ENCODE assay signal across 8 mouse cellular contexts in the genomic region with DNA sequence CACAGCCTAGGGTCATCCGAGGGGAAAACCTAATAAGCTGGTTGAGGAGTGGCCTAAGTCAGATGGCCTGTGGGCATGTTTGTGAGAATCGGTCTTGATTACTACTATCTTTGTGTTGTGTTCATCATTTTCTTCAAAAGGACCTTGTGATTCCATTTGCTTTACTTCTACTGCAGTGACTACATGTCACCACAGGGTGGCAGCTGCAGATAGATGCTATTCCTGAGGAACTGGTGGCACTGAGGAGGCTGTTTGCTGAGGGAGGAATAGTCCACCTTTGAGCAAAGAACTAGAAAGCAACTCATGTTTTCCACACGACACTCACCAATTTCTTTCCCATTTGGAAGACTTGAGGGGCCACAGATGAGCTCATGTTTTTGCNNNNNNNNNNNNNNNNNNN. TPM values are rescaled to one million over a fixed set of nuclear protein-coding genes. Genes with fewer than 3 reads are reported as not detected.
A peak's percentile ranks its signal among the peaks of the same experiment; 100 is the strongest.
DNase-seq lines count a peak whose midpoint lies in the region; ATAC-seq lines count a peak whose summit lies in the region.

No protein-coding gene starts in this region.

- H3K36me3 ChIP-seq in forebrain, embryonic 13.5 days (ENCODE audit: poor library complexity, severe bottlenecking) = peaks cover 86% of the 10 kb centered on the region
- peaks cover 98% of the 10 kb centered on the region for H3K36me3 ChIP-seq in forebrain, embryonic 10.5 days (replicated peaks)
- H3K36me3 ChIP-seq in limb, embryonic 11.5 days (ENCODE audit: control insufficient read depth, insufficient read depth, low read length) = 0 out of 2 replicates have a peak, but pooled peaks cover 6% of the 10 kb centered on the region
- H3K36me3 ChIP-seq in limb, embryonic 10.5 days = peaks cover 97% of the 10 kb centered on the region

- H3K9me3 ChIP-seq in forebrain, embryonic 13.5 days (replicated peaks) = no peaks in the 10 kb centered on the region
- no peaks in the 10 kb centered on the region for H3K9me3 ChIP-seq in forebrain, embryonic 10.5 days
- H3K9me3 ChIP-seq in limb, embryonic 11.5 days (ENCODE audit: control insufficient read depth, low read length) = no peaks in the 10 kb centered on the region
- H3K9me3 ChIP-seq in limb, embryonic 10.5 days (replicated peaks) = no peaks in the 10 kb centered on the region

- no peak overlapping the region for H3K4me3 ChIP-seq in forebrain, embryonic 13.5 days
- no peak overlapping the region for H3K4me3 ChIP-seq in forebrain, embryonic 10.5 days
- no peak overlapping the region for H3K4me3 ChIP-seq in limb, embryonic 11.5 days (ENCODE audit: low read depth, low read length)
- H3K4me3 ChIP-seq in limb, embryonic 10.5 days = no peak overlapping the region

- no peak overlapping the region for H3K9ac ChIP-seq in forebrain, embryonic 13.5 days
- H3K9ac ChIP-seq in limb, embryonic 11.5 days (ENCODE audit: low read length) = no peak overlapping the region

- no peaks in the 10 kb centered on the region for H3K4me1 ChIP-seq in forebrain, embryonic 13.5 days
- no peaks in the 10 kb centered on the region for H3K4me1 ChIP-seq in forebrain, embryonic 10.5 days
- H3K4me1 ChIP-seq in limb, embryonic 11.5 days (ENCODE audit: control insufficient read depth, insufficient read depth, low read length) = no peaks in the 10 kb centered on the region
- H3K4me1 ChIP-seq in limb, embryonic 10.5 days = no peaks in the 10 kb centered on the region

- 65% methylated on average over 3 of the region's 3 CpGs for WGBS in forebrain, embryonic 13.5 days
- 64% methylated on average over 3 of the region's 3 CpGs for WGBS in forebrain, embryonic 10.5 days
- WGBS in limb, embryonic 11.5 days = 67% methylated on average over 3 of the region's 3 CpGs
- 74% methylated on average over 3 of the region's 3 CpGs for WGBS in limb, embryonic 10.5 days

- peak; percentile 41; the same call in 1 of the 2 replicates for ATAC-seq in forebrain, embryonic 13.5 days
- ATAC-seq in limb, embryonic 11.5 days (ENCODE audit: insufficient number of reproducible peaks, low FRiP score, low TSS enrichment, low read depth) = no peak

- H3K27ac ChIP-seq in forebrain, embryonic 13.5 days = no peak overlapping the region
- no peak overlapping the region for H3K27ac ChIP-seq in forebrain, embryonic 10.5 days
- H3K27ac ChIP-seq in limb, embryonic 11.5 days (replicated peaks; ENCODE audit: low read depth, low read length) = no peak overlapping the region
- no peak overlapping the region for H3K27ac ChIP-seq in limb, embryonic 10.5 days

- H3K27me3 ChIP-seq in forebrain, embryonic 13.5 days = no peaks in the 10 kb centered on the region
- H3K27me3 ChIP-seq in forebrain, embryonic 10.5 days (ENCODE audit: poor library complexity, severe bottlenecking) = no peaks in the 10 kb centered on the region
- no peaks in the 10 kb centered on the region for H3K27me3 ChIP-seq in limb, embryonic 11.5 days (ENCODE audit: control insufficient read depth, insufficient read depth, low read length)
- no peaks in the 10 kb centered on the region for H3K27me3 ChIP-seq in limb, embryonic 10.5 days (ENCODE audit: low read depth, poor library complexity, severe bottlenecking)

- DNase-seq in forebrain, embryonic 10.5 days (ENCODE audit: extremely low spot score, low spot score) = no peak
- DNase-seq in limb, embryonic 11.5 days (ENCODE audit: low spot score) = peak; percentile 45
- no peak for DNase-seq in limb, embryonic 10.5 days (ENCODE audit: low spot score)
- peak; percentile 20 to 43 for DNase-seq in adrenal gland, postnatal 36 days
- peak; percentile 40 to 54 for DNase-seq in layer of hippocampus, postnatal 10 days (ENCODE audit: low spot score in 2 of 2)
- peak; percentile 54 for DNase-seq in retina, postnatal 1 day
- no peak for DNase-seq in testis, postnatal 10 days (ENCODE audit: low spot score)

- no peak overlapping the region for H3K4me2 ChIP-seq in forebrain, embryonic 13.5 days
- H3K4me2 ChIP-seq in limb, embryonic 11.5 days (ENCODE audit: low read depth, severe bottlenecking) = no peak overlapping the region

RNA-seq across cellular contexts. Expression of gene Snx19, which starts 11.6 kb away (rescaled TPM):
- polyA plus RNA-seq in forebrain, embryonic 13.5 days (2015; fragmentation: Nextera tagmentation; extraction: Ambion mirVana) = 16.7 and 19.9 TPM in 2 replicates
- polyA plus RNA-seq in forebrain, embryonic 10.5 days (2016; fragmentation: Nextera tagmentation; extraction: Ambion mirVana) = 22.0 and 22.9 TPM in 2 replicates
- polyA plus RNA-seq in limb, embryonic 11.5 days (2014; fragmentation: Nextera tagmentation; extraction: Ambion mirVana) = 21.9 and 22.4 TPM in 2 replicates
- 17.8 and 21.5 TPM in 2 replicates for polyA plus RNA-seq in limb, embryonic 10.5 days (2016; fragmentation: Nextera tagmentation; extraction: Ambion mirVana)
- total RNA-seq in adrenal gland, postnatal 36 days (2021) = 10 to 100 TPM; 30.8 to 33.7 TPM
- total RNA-seq in layer of hippocampus, postnatal 10 days (2021) = 10 to 100 TPM; 34.1 to 39.5 TPM

Comparison
In these comparisons a context has a peak if more than half of its experiments do, and no peak if none do; other contexts are left out.
1. DNase-seq: peak in limb, embryonic 11.5 days (single experiment), adrenal gland, postnatal 36 days (2 of 2), layer of hippocampus, postnatal 10 days (2 of 2) and retina, postnatal 1 day (single experiment); none in forebrain, embryonic 10.5 days (single experiment), limb, embryonic 10.5 days (single experiment) and testis, postnatal 10 days (single experiment).